Mouse (Mus musculus) stomach, postnatal 0 days (tissue): ENCODE results near the gene Naga.

Source experiments
- CTCF ChIP-seq: IDR thresholded peaks from 2 replicates; pipeline ENCODE4 v1.5.1; 2016; ENCODE audit warnings: antibody characterized with exemption, low read depth, mild to moderate bottlenecking, moderate library complexity
- EP300 ChIP-seq: optimal IDR thresholded peaks from 2 replicates; pipeline ENCODE3; 2016; ENCODE audit warnings: antibody characterized with exemption

GRCm38 (mm10) chr15:82337875-82338274 lies 850 bp downstream of the Naga start:
- TF ChIP-seq EP300 (no peak), CTCF (no peak)
